ENCODE assay signal across 12 mouse cellular contexts in the genomic region with DNA sequence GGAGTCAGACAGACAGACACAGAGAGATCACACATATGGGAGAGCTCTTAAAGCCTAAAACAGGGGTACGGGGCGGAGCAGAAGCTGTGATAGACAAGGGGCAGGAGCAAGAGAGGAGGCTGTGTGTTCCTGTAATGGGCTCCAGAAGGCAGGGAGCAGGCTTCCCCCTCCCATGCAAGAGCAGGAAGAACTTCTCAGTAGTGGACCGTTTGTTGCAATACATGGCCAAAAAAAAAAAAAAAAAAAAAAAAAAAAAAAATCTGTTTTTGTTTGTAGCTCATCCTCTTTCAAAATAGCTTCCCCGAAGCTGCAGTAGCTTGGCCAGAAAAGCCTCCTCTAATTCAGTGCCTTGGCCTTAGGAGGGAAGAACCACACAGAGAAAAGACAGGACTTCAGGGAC. TPM values are rescaled to one million over a fixed set of nuclear protein-coding genes. Genes with fewer than 3 reads are reported as not detected.
DNase-seq lines count a peak whose midpoint lies in the region; ATAC-seq and TF ChIP-seq lines count a peak whose summit lies in the region.
"Had no signal": no experiment of that assay in that cellular context is flagged by ENCODE, and none has a peak within 500 bp of the region (broad histone marks: within the 10 kb centered on the region; RNA-seq: fewer than 3 reads in every experiment).

No protein-coding gene starts in this region.

- H3K27me3 ChIP-seq in liver, adult 2 months (ENCODE audit: control insufficient read depth, insufficient read depth, low read length), result no peaks in the 10 kb centered on the region
- peaks cover 4% of the 10 kb centered on the region for H3K27me3 ChIP-seq in liver, embryonic 11.5 days (replicated peaks; ENCODE audit: control insufficient read depth, insufficient read depth, low read length)
- peaks cover 38% of the 10 kb centered on the region for H3K27me3 ChIP-seq in midbrain, embryonic 13.5 days

- no peak for TF ChIP-seq CTCF in liver, adult 2 months (IDR thresholded peaks at IDR 0.05; ENCODE audit: low read depth, low read length)

- DNase-seq in liver, adult 2 months (ENCODE audit: extremely low read depth, low read depth, low spot score), result peak; percentile 21
- no peak for DNase-seq in liver, embryonic 11.5 days (ENCODE audit: low spot score)
- DNase-seq in MEL-GATA-1-ER (ENCODE audit: extremely low read depth, low read depth), result peak; percentile 14
- DNase-seq in cerebellum, adult 9-10 months, result no peak
- no peak for DNase-seq in left cerebral cortex, postnatal 36 days (ENCODE audit: low spot score in 2 of 2)
- DNase-seq: adrenal gland, adult 2 months; cerebellum, adult 9-11 months; right cerebral cortex, postnatal 25 days had no signal

- H3K9ac ChIP-seq in liver, adult 2 months (ENCODE audit: low read depth, low read length), result no peak overlapping the region
- no peak overlapping the region for H3K9ac ChIP-seq in liver, embryonic 11.5 days (ENCODE audit: low read depth, low read length)
- no peak overlapping the region for H3K9ac ChIP-seq in midbrain, embryonic 13.5 days (replicated peaks)
- H3K9ac ChIP-seq: neural tube, embryonic 12.5 days had no signal

- H3K4me1 ChIP-seq in liver, adult 2 months (ENCODE audit: control insufficient read depth, insufficient read depth, low read length), result no peaks in the 10 kb centered on the region
- H3K4me1 ChIP-seq in liver, embryonic 11.5 days (replicated peaks; ENCODE audit: control insufficient read depth, insufficient read depth, low read length), result peaks cover 17% of the 10 kb centered on the region
- H3K4me1 ChIP-seq in midbrain, embryonic 13.5 days (replicated peaks), result peaks cover 58% of the 10 kb centered on the region

- no peaks in the 10 kb centered on the region for H3K9me3 ChIP-seq in liver, embryonic 11.5 days (ENCODE audit: control insufficient read depth, low read length)
- no peaks in the 10 kb centered on the region for H3K9me3 ChIP-seq in midbrain, embryonic 13.5 days
- H3K9me3 ChIP-seq: neural tube, embryonic 12.5 days had no signal

- H3K4me3 ChIP-seq in liver, adult 2 months (ENCODE audit: insufficient read depth, low read depth, low read length), result no peak overlapping the region
- no peak overlapping the region for H3K4me3 ChIP-seq in liver, embryonic 11.5 days (ENCODE audit: low read depth, low read length)
- no peak overlapping the region for H3K4me3 ChIP-seq in midbrain, embryonic 13.5 days (replicated peaks)
- H3K4me3 ChIP-seq: layer of hippocampus, adult 2 months; neural tube, embryonic 12.5 days had no signal

- ATAC-seq in liver, embryonic 11.5 days (replicated peaks; ENCODE audit: low FRiP score), result no peak
- ATAC-seq in common myeloid progenitor, adult 5-6 weeks (replicated peaks; ENCODE audit: low read depth, poor library complexity, severe bottlenecking), result peak; percentile 24; the same call in 1 of the 2 replicates
- no peak for ATAC-seq in midbrain, embryonic 13.5 days

- no peak overlapping the region for H3K4me2 ChIP-seq in liver, embryonic 11.5 days
- no peak overlapping the region for H3K4me2 ChIP-seq in midbrain, embryonic 13.5 days (replicated peaks)
- H3K4me2 ChIP-seq: neural tube, embryonic 12.5 days had no signal

- intact Hi-C loops in left cerebral cortex, postnatal 36 days (cut with DNase I), result loop anchor here (5.0 to 10.0 kb wide), 2 partner anchors 44 to 66 kb away; partner anchors contain the start of gene Tcf20

- no peaks in the 10 kb centered on the region for H3K36me3 ChIP-seq in liver, adult 2 months (ENCODE audit: control insufficient read depth, insufficient read depth, low read length)
- no peaks in the 10 kb centered on the region for H3K36me3 ChIP-seq in liver, embryonic 11.5 days (ENCODE audit: control insufficient read depth, insufficient read depth, low read length)
- H3K36me3 ChIP-seq in midbrain, embryonic 13.5 days, result no peaks in the 10 kb centered on the region
- H3K36me3 ChIP-seq: neural tube, embryonic 12.5 days had no signal

- no peak for TF ChIP-seq POLR2A in liver, adult 2 months (IDR thresholded peaks at IDR 0.05; ENCODE audit: extremely low read depth, insufficient read depth, low read length)

- 66% methylated on average over 4 of the region's 4 CpGs for WGBS in liver, adult 2 months
- 58% methylated on average over 4 of the region's 4 CpGs for WGBS in liver, embryonic 11.5 days
- 57% methylated on average over 4 of the region's 4 CpGs for WGBS in midbrain, embryonic 13.5 days

- H3K79me2 ChIP-seq in liver, adult 2 months (ENCODE audit: control insufficient read depth, insufficient read depth, low read length), result no peaks in the 10 kb centered on the region

- H3K27ac ChIP-seq in liver, adult 2 months (replicated peaks; ENCODE audit: insufficient read depth, low read depth, low read length), result no peak overlapping the region
- H3K27ac ChIP-seq in liver, embryonic 11.5 days (ENCODE audit: low read depth, low read length), result no peak overlapping the region
- 0 out of 2 replicates have a peak overlapping the region, but pooled peaks have one; percentile 70 for H3K27ac ChIP-seq in midbrain, embryonic 13.5 days
- H3K27ac ChIP-seq: neural tube, embryonic 12.5 days had no signal

RNA-seq across cellular contexts. Expression of gene Nfam1, which starts 2.2 kb away (rescaled TPM):
- total RNA-seq in liver, adult 2 months (2014; rRNA removed), result 1.1 and 1.5 TPM in 2 replicates
- 1.8 and 3.2 TPM in 2 replicates for polyA plus RNA-seq in liver, adult 2 months (2012; rRNA removed)
- 6.6 and 7.4 TPM in 2 replicates for polyA plus RNA-seq in liver, embryonic 11.5 days (2014; fragmentation: Nextera tagmentation; extraction: Ambion mirVana)
- total RNA-seq in common myeloid progenitor, adult 5-6 weeks (2017), result 23.1 and 25.0 TPM in 2 replicates
- 2.4 and 2.5 TPM in 2 replicates for polyA plus RNA-seq in midbrain, embryonic 13.5 days (2015; fragmentation: Nextera tagmentation; extraction: Ambion mirVana)
- total RNA-seq in left cerebral cortex, postnatal 36 days (2021), result 1 to 10 TPM; 2.6 to 3.1 TPM

RNA-seq across cellular contexts. Expression of gene Tcf20, which starts 43.2 kb away (rescaled TPM):
- total RNA-seq in liver, adult 2 months (2014; rRNA removed), result 22.6 and 23.4 TPM in 2 replicates
- polyA plus RNA-seq in liver, adult 2 months (2012; rRNA removed), result 8.7 and 10.9 TPM in 2 replicates
- polyA plus RNA-seq in liver, embryonic 11.5 days (2014; fragmentation: Nextera tagmentation; extraction: Ambion mirVana), result 6.4 and 7.1 TPM in 2 replicates
- 101 and 107 TPM in 2 replicates for total RNA-seq in common myeloid progenitor, adult 5-6 weeks (2017)
- polyA plus RNA-seq in midbrain, embryonic 13.5 days (2015; fragmentation: Nextera tagmentation; extraction: Ambion mirVana), result 15.6 and 16.0 TPM in 2 replicates
- total RNA-seq in left cerebral cortex, postnatal 36 days (2021), result 100 to 1,000 TPM; 210 to 218 TPM

RNA-seq across cellular contexts. Expression of gene Serhl, which starts 58.4 kb away (rescaled TPM):
- 51.6 and 58.1 TPM in 2 replicates for total RNA-seq in liver, adult 2 months (2014; rRNA removed)
- 59.6 and 80.6 TPM in 2 replicates for polyA plus RNA-seq in liver, adult 2 months (2012; rRNA removed)
- polyA plus RNA-seq in liver, embryonic 11.5 days (2014; fragmentation: Nextera tagmentation; extraction: Ambion mirVana), result 45.8 and 49.4 TPM in 2 replicates
- 30.7 and 35.2 TPM in 2 replicates for total RNA-seq in common myeloid progenitor, adult 5-6 weeks (2017)
- 27.2 and 30.6 TPM in 2 replicates for polyA plus RNA-seq in midbrain, embryonic 13.5 days (2015; fragmentation: Nextera tagmentation; extraction: Ambion mirVana)
- 10 to 100 TPM in 1 of 2 experiments, 1 to 10 TPM in 1; 9.3 to 12.3 TPM for total RNA-seq in left cerebral cortex, postnatal 36 days (2021)

Comparison
In these comparisons a context has a peak if more than half of its experiments do, and no peak if none do; other contexts are left out.
1. DNase-seq: peak in liver, adult 2 months (single experiment) and MEL-GATA-1-ER (single experiment); none in liver, embryonic 11.5 days (single experiment), cerebellum, adult 9-10 months (single experiment) and left cerebral cortex, postnatal 36 days (0 of 2).